Mouse (Mus musculus): ENCODE measurements around the gene Prkar2a. TPM values are rescaled to one million over a fixed set of nuclear protein-coding genes. Genes with fewer than 3 reads are reported as not detected.
"Not testable (repeated sequence)": the region's sequence is repeated elsewhere in the genome, so short reads cannot be mapped to it uniquely, and the experiment has no call there.

The Prkar2a gene
- 61.9 and 78.8 TPM in 2 replicates for polyA plus RNA-seq (2011; ENCODE audit: insufficient read length, low read depth, missing spikeins)

DNA sequence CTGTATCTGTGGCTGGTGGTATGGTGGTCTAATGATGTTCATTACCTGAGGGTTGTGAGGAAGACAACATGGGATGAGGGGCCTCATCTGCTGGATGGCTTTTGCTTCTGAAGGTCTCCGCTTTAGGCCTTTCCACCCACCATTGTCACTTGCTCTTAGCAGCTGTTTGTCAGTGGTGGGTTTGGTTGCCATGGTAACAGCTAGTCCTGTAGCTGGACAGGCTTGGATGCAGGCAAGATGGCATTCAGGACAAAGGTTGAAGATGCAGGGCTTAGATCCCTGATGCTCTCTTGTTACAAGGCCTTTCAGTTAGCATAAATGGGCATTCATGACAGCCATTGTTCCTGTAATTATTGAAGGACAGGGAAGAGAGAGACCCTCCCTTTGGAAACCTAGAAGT is at the start of gene Prkar2a:
Prkar2a (plus strand) TSS at position 209 of the 400 bp plus-strand sequence.
- Histone ChIP-seq H3K4me1 (ENCODE audit: control insufficient read depth, insufficient read depth, low read length) (peaks cover 12% of the 10 kb centered on the region), H3K27ac (ENCODE audit: insufficient read depth, low read length) (no peak within 1 kb of the TSS), H3K4me3 (ENCODE audit: insufficient read depth, low read length) (no peak within 1 kb of the TSS)
- no peak for TF ChIP-seq POLR2A (IDR thresholded peaks at IDR 0.05; ENCODE audit: low read depth, low read length)
- no peak for TF ChIP-seq CTCF (IDR thresholded peaks at IDR 0.05; ENCODE audit: borderline replicate concordance, insufficient read depth, low read length)

GRCm38 (mm10) chr9:108639825-108640224 is 49.3 kb upstream of the Prkar2a start:
- H3K4me1 ChIP-seq (ENCODE audit: control insufficient read depth, insufficient read depth, low read length): no peaks in the 10 kb centered on the region
- H3K4me3 ChIP-seq (ENCODE audit: insufficient read depth, low read length): no peak overlapping the region
- no peak overlapping the region for H3K27ac ChIP-seq (ENCODE audit: insufficient read depth, low read length)
- TF ChIP-seq POLR2A (IDR thresholded peaks at IDR 0.05; ENCODE audit: low read depth, low read length) (no peak), CTCF (IDR thresholded peaks at IDR 0.05; ENCODE audit: borderline replicate concordance, insufficient read depth, low read length) (no peak)

DNA sequence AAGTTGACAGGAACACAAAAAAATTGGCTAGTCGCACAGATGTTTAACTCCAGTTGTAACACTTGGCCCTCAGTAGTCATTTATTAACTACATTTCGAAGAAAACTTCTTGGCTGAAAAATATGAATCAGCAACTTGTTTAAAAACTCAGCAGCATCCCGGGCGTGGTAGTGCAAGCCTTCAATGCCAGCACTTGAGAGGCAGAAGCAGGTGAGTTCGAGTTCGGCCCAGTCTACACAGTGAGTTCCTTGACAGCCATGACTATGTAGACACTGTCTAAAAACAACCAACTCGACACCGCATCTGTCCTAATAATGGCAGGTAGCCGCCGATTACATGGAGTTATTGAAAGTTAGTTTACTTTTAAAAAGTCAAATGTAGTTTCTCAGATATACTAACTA is 40.9 kb upstream of the Prkar2a start:
- Histone ChIP-seq H3K4me3 (ENCODE audit: insufficient read depth, low read length) (peak overlapping the region; percentile 82), H3K4me1 (ENCODE audit: control insufficient read depth, insufficient read depth, low read length) (peaks cover 4% of the 10 kb centered on the region), H3K27ac (ENCODE audit: insufficient read depth, low read length) (peak overlapping the region; percentile 81)
- TF ChIP-seq CTCF (IDR thresholded peaks at IDR 0.05; ENCODE audit: borderline replicate concordance, insufficient read depth, low read length): no peak
- no peak for TF ChIP-seq POLR2A (IDR thresholded peaks at IDR 0.05; ENCODE audit: low read depth, low read length)

- peak; percentile 87 for TF ChIP-seq POLR2A (IDR thresholded peaks at IDR 0.05; ENCODE audit: low read depth, low read length)
- TF ChIP-seq CTCF (IDR thresholded peaks at IDR 0.05; ENCODE audit: borderline replicate concordance, insufficient read depth, low read length): no peak
- Histone ChIP-seq H3K27ac (ENCODE audit: insufficient read depth, low read length) (peak within 1 kb of the TSS; percentile 92), H3K4me1 (ENCODE audit: control insufficient read depth, insufficient read depth, low read length) (peaks cover 4% of the 10 kb centered on the region), H3K4me3 (ENCODE audit: insufficient read depth, low read length) (peak within 1 kb of the TSS; percentile 82)
Observed at GRCm38 (mm10) chr9:108648611-108649560, 40.2 kb upstream of the Prkar2a start, which contains the start of gene Arih2. TSS of gene Arih2 (minus strand) at chr9:108649386.

DNA sequence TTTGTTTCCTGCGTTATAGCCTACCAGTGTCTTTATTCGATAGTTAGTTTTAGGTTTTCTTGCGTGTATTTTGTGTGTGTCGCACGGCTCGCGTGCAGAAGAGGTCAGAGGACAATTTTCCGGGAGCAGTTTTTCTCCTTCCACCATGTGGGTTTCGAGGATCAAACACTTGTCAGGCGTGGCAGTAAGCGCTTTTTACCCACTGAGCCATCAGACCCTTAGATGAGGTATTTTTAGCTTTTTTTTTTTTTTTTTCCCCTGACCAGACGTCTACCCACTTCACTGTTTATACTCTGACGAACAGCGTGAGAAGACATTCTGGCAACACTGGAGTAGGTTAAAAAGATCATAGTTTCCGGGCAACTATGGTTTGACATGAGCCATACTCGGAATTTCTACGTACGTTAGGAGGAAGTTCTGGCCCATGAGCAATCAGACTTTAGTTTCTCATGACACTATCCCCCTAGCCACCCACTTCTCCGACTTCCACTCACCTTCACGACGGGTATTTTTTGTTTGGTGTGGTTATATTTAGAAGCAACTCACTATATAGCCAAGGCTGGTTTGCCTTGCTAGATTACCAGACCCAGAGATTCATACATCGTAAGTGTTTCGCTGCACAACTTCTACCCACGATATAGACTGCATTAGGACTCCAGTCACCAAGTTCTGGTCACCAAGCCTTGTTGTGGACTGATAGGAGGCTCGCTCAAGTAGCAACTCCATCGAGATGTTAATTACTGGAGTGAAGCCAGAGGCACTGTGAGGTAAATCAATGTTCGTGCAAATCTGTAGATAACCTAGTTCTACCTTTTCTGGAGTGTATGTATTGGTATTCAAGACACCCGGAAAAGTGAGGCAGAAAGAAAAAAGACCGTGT is 39.3 kb upstream of the Prkar2a start:
- Histone ChIP-seq H3K27ac (ENCODE audit: insufficient read depth, low read length) (peak overlapping the region; percentile 92), H3K4me1 (ENCODE audit: control insufficient read depth, insufficient read depth, low read length) (peaks cover 4% of the 10 kb centered on the region), H3K4me3 (ENCODE audit: insufficient read depth, low read length) (peak overlapping the region; percentile 82)
- TF ChIP-seq CTCF (IDR thresholded peaks at IDR 0.05; ENCODE audit: borderline replicate concordance, insufficient read depth, low read length): no peak
- 0 out of 2 replicates have a peak, but pooled peaks have one; percentile 30 for TF ChIP-seq POLR2A (IDR thresholded peaks at IDR 0.05; ENCODE audit: low read depth, low read length)

DNA sequence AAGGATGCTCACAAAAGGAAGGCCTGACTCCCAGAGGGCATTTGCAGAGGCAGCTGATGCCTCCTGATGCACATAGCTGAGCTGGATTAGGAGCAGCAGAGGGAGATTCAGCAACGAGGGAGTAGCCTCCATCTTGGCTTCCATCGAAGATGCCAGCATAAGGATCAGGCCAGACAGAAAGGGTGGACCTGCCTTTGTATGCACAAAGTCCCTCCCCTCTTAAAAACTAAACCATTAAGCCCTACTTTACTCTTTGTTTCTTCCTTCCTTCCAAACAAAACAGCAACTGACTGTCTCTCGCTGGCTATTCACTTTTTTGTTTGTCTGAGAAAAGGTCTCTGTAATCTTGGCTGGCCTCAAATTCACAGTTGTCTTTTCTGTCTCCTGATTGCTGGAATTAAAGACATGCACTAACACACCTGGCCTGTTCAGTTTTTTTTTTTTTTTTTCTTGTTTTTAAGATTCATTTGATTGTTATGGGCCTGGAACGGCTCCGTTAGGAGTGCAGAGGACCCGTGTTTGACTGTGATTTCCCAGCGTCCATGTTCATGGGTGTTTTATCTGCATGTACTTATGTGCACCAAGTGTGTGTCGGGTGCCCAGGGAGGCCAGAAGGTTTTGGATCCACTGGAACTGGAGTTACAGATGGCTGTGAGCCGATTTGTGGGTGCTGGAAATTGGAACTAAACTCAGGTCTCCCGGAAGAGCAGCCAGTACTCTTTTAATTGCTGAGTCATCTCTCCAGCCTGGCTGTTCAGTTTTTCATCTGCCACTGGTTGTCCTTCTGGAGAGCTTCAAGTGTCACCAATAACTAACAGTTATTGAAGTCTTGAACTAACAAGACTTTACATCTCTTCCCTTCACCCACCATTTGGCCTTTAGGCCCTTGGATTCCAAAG is 34.3 kb upstream of the Prkar2a start:
- TF ChIP-seq CTCF (IDR thresholded peaks at IDR 0.05; ENCODE audit: borderline replicate concordance, insufficient read depth, low read length) (no peak), POLR2A (IDR thresholded peaks at IDR 0.05; ENCODE audit: low read depth, low read length) (no peak)
- H3K4me3 ChIP-seq (ENCODE audit: insufficient read depth, low read length): no peak overlapping the region
- no peak overlapping the region for H3K27ac ChIP-seq (ENCODE audit: insufficient read depth, low read length)
- peaks cover 2% of the 10 kb centered on the region; the same call in 1 of the 2 replicates for H3K4me1 ChIP-seq (ENCODE audit: control insufficient read depth, insufficient read depth, low read length)

GRCm38 (mm10) chr9:108655865-108656264 is 33.2 kb upstream of the Prkar2a start:
- H3K4me3 ChIP-seq (ENCODE audit: insufficient read depth, low read length); H3K27ac ChIP-seq (ENCODE audit: insufficient read depth, low read length); H3K4me1 ChIP-seq (ENCODE audit: control insufficient read depth, insufficient read depth, low read length): not testable (repeated sequence)

- H3K27ac ChIP-seq (ENCODE audit: insufficient read depth, low read length): no peak within 1 kb of the TSS
- peak within 1 kb of the TSS; percentile 76 for H3K4me3 ChIP-seq (ENCODE audit: insufficient read depth, low read length)
- H3K4me1 ChIP-seq (ENCODE audit: control insufficient read depth, insufficient read depth, low read length): no peaks in the 10 kb centered on the region
- TF ChIP-seq POLR2A (IDR thresholded peaks at IDR 0.05; ENCODE audit: low read depth, low read length) (peak; percentile 70), CTCF (IDR thresholded peaks at IDR 0.05; ENCODE audit: borderline replicate concordance, insufficient read depth, low read length) (no peak)
Observed at GRCm38 (mm10) chr9:108661677-108662612, 27.2 kb upstream of the Prkar2a start, which contains the start of gene Slc25a20. TSS of gene Slc25a20 (plus strand) at chr9:108662088.
